Mouse (Mus musculus): ENCODE data around the gene Osbpl9. TPM values are rescaled to one million over a fixed set of nuclear protein-coding genes. Genes with fewer than 3 reads are reported as not detected.

Gene Osbpl9
- polyA plus RNA-seq, 1 experiment = 67.8 TPM

GRCm38 (mm10) chr4:109042739-109043138 lies 159.3 kb downstream of the Osbpl9 start:
- WGBS = 87% methylated on average over 4 of the region's 4 CpGs
- Histone ChIP-seq H3K27ac (ENCODE audit: insufficient read depth, low read length) (no peak overlapping the region), H3K36me3 (ENCODE audit: control insufficient read depth, insufficient read depth, low read length) (peaks cover 35% of the 10 kb centered on the region), H3K4me3 (ENCODE audit: extremely low read depth, insufficient read depth, insufficient read length) (no peak overlapping the region), H3K27me3 (ENCODE audit: control insufficient read depth, insufficient read depth, low read length) (no peaks in the 10 kb centered on the region), H3K4me1 (ENCODE audit: control insufficient read depth, insufficient read depth, insufficient read length) (no peaks in the 10 kb centered on the region)
- no peak for DNase-seq (ENCODE audit: low read depth in 1 of 2, low spot score in 2 of 2)
- TF ChIP-seq POLR2A (IDR thresholded peaks at IDR 0.05; ENCODE audit: low read depth, low read length) = no peak
- no peak for TF ChIP-seq CTCF (IDR thresholded peaks at IDR 0.05; ENCODE audit: extremely low read depth, insufficient read depth, insufficient read length, insufficient replicate concordance)

DNA sequence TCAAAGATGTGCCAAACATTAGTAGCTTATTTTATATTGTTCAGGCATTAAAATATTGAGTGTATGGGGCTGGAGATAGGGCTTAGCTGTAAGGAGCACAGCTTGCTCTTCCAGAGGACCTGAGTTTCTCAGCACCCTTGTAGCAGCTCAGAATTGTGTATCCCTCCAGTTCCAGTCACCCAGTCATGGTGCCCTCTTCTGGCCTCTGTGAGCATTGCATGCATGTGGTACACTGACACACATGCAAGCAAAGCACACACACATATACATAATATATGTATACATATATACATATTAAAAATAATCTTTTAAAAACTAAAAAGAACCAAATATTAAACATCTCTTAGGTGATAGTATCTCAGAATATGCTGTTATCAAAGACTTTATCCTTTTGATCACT lies 165.7 kb downstream of the Osbpl9 start:
- Histone ChIP-seq H3K36me3 (ENCODE audit: control insufficient read depth, insufficient read depth, low read length) (peaks cover 18% of the 10 kb centered on the region), H3K4me1 (ENCODE audit: control insufficient read depth, insufficient read depth, insufficient read length) (no peaks in the 10 kb centered on the region), H3K4me3 (ENCODE audit: extremely low read depth, insufficient read depth, insufficient read length) (no peak overlapping the region), H3K27me3 (ENCODE audit: control insufficient read depth, insufficient read depth, low read length) (no peaks in the 10 kb centered on the region), H3K27ac (ENCODE audit: insufficient read depth, low read length) (no peak overlapping the region)
- peak; percentile 4 to 60 for DNase-seq (ENCODE audit: low read depth in 1 of 2, low spot score in 2 of 2)
- TF ChIP-seq POLR2A (IDR thresholded peaks at IDR 0.05; ENCODE audit: low read depth, low read length) (no peak), CTCF (IDR thresholded peaks at IDR 0.05; ENCODE audit: extremely low read depth, insufficient read depth, insufficient read length, insufficient replicate concordance) (peak; percentile 40; the same call in 1 of the 2 replicates)

GRCm38 (mm10) chr4:109030266-109030665 lies 171.8 kb downstream of the Osbpl9 start:
- peaks cover 23% of the 10 kb centered on the region for H3K36me3 ChIP-seq (ENCODE audit: control insufficient read depth, insufficient read depth, low read length)

GRCm38 (mm10) chr4:109029857-109030256 lies 172.2 kb downstream of the Osbpl9 start:
- no peak for DNase-seq (ENCODE audit: low read depth in 1 of 2, low spot score in 2 of 2)
- 93% methylated on average over 2 of the region's 2 CpGs for WGBS
- TF ChIP-seq CTCF (IDR thresholded peaks at IDR 0.05; ENCODE audit: extremely low read depth, insufficient read depth, insufficient read length, insufficient replicate concordance) (no peak), POLR2A (IDR thresholded peaks at IDR 0.05; ENCODE audit: low read depth, low read length) (no peak)
- no peaks in the 10 kb centered on the region for H3K4me1 ChIP-seq (ENCODE audit: control insufficient read depth, insufficient read depth, insufficient read length)
- peaks cover 25% of the 10 kb centered on the region for H3K36me3 ChIP-seq (ENCODE audit: control insufficient read depth, insufficient read depth, low read length)
- H3K27me3 ChIP-seq (ENCODE audit: control insufficient read depth, insufficient read depth, low read length) = no peaks in the 10 kb centered on the region
- H3K27ac ChIP-seq (ENCODE audit: insufficient read depth, low read length) = no peak overlapping the region
- no peak overlapping the region for H3K4me3 ChIP-seq (ENCODE audit: extremely low read depth, insufficient read depth, insufficient read length)

More at GRCm38 (mm10) chr4:109030266-109030665, 171.8 kb downstream of the Osbpl9 start:
- Histone ChIP-seq H3K27ac (ENCODE audit: insufficient read depth, low read length) (no peak overlapping the region), H3K4me3 (ENCODE audit: extremely low read depth, insufficient read depth, insufficient read length) (no peak overlapping the region), H3K27me3 (ENCODE audit: control insufficient read depth, insufficient read depth, low read length) (no peaks in the 10 kb centered on the region), H3K4me1 (ENCODE audit: control insufficient read depth, insufficient read depth, insufficient read length) (no peaks in the 10 kb centered on the region)
- 93% methylated on average over 2 of the region's 2 CpGs for WGBS
- no peak for DNase-seq (ENCODE audit: low read depth in 1 of 2, low spot score in 2 of 2)
- no peak for TF ChIP-seq POLR2A (IDR thresholded peaks at IDR 0.05; ENCODE audit: low read depth, low read length)
- no peak for TF ChIP-seq CTCF (IDR thresholded peaks at IDR 0.05; ENCODE audit: extremely low read depth, insufficient read depth, insufficient read length, insufficient replicate concordance)

DNA sequence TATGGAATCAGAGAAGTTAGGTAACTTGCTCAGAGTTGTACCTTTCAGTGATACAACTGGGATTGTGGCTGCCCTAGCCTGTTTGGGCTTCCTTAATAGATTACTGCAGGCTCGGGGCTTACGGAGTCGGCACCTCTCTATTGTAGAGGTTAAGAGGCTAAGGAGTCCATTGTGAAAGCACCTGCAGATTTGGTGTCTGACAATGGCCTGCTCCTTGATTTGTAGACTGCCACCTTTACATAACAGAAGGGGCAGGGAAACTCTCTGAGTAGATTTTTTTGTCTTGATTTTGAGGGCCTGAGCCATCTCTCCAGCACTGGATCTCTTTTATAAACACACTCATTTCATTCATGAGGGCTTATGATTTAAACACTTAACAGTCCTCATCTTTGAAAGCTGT lies 175.5 kb downstream of the Osbpl9 start:
- TF ChIP-seq CTCF (IDR thresholded peaks at IDR 0.05; ENCODE audit: extremely low read depth, insufficient read depth, insufficient read length, insufficient replicate concordance) (no peak), POLR2A (IDR thresholded peaks at IDR 0.05; ENCODE audit: low read depth, low read length) (no peak)
- Histone ChIP-seq H3K4me1 (ENCODE audit: control insufficient read depth, insufficient read depth, insufficient read length) (no peaks in the 10 kb centered on the region), H3K27me3 (ENCODE audit: control insufficient read depth, insufficient read depth, low read length) (no peaks in the 10 kb centered on the region), H3K4me3 (ENCODE audit: extremely low read depth, insufficient read depth, insufficient read length) (no peak overlapping the region), H3K36me3 (ENCODE audit: control insufficient read depth, insufficient read depth, low read length) (peaks cover 21% of the 10 kb centered on the region), H3K27ac (ENCODE audit: insufficient read depth, low read length) (no peak overlapping the region)
- DNase-seq (ENCODE audit: low read depth in 1 of 2, low spot score in 2 of 2) = no peak
- 97% methylated on average over 3 of the region's 3 CpGs for WGBS

DNA sequence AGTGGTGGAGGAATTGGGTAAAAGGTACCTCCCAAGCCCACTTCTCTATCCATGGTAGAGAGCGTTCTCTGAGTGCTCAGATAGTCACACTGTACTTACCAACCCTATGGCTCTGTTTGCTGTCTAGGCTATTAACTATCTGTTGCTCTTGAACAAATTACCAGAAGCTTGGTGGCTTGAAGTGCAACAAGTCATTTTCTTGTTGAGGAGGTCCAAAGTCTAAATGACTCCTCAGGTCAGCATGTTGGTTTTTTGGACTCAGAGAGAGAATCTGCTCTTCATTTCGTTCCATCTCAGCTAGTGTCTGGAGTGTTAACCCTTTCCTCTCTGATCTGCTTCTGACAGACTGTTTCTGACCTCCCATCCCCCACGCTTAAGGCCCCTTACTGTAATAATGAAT lies 177.0 kb downstream of the Osbpl9 start:
- peaks cover 21% of the 10 kb centered on the region for H3K36me3 ChIP-seq (ENCODE audit: control insufficient read depth, insufficient read depth, low read length)
- DNase-seq (ENCODE audit: low read depth in 1 of 2, low spot score in 2 of 2) = no peak
- H3K4me3 ChIP-seq (ENCODE audit: extremely low read depth, insufficient read depth, insufficient read length) = no peak overlapping the region
- H3K4me1 ChIP-seq (ENCODE audit: control insufficient read depth, insufficient read depth, insufficient read length) = no peaks in the 10 kb centered on the region
- no peaks in the 10 kb centered on the region for H3K27me3 ChIP-seq (ENCODE audit: control insufficient read depth, insufficient read depth, low read length)
- 81% methylated on average over 3 of the region's 3 CpGs for WGBS
- no peak overlapping the region for H3K27ac ChIP-seq (ENCODE audit: insufficient read depth, low read length)
- no peak for TF ChIP-seq CTCF (IDR thresholded peaks at IDR 0.05; ENCODE audit: extremely low read depth, insufficient read depth, insufficient read length, insufficient replicate concordance)
- TF ChIP-seq POLR2A (IDR thresholded peaks at IDR 0.05; ENCODE audit: low read depth, low read length) = no peak

DNA sequence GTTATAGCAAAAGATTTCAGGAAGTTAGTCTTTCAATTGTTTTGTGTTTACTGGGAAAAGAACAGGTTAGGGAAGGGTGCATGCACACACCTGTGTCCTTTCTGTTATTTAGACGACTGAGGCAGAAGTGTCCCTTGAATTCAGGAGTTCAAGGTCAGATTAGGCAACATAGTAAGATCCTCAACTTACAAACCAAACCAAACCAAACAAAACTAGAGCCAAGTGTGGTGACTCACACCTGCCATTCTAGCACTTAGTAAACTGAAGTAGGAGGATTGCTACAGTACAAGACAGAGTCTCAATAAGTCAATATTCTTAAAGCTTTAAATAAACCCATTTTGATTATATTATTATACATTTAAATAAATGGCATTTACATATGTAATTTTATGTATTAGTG lies 180.1 kb downstream of the Osbpl9 start:
- WGBS = 82% methylated on average over 1 of the region's 1 CpGs
- no peaks in the 10 kb centered on the region; the same call in 1 of the 2 replicates for H3K4me1 ChIP-seq (ENCODE audit: control insufficient read depth, insufficient read depth, insufficient read length)
- peaks cover 24% of the 10 kb centered on the region for H3K36me3 ChIP-seq (ENCODE audit: control insufficient read depth, insufficient read depth, low read length)
- TF ChIP-seq POLR2A (IDR thresholded peaks at IDR 0.05; ENCODE audit: low read depth, low read length) = no peak
- TF ChIP-seq CTCF (IDR thresholded peaks at IDR 0.05; ENCODE audit: extremely low read depth, insufficient read depth, insufficient read length, insufficient replicate concordance) = no peak
- no peak overlapping the region for H3K27ac ChIP-seq (ENCODE audit: insufficient read depth, low read length)
- DNase-seq (ENCODE audit: low read depth in 1 of 2, low spot score in 2 of 2) = no peak
- H3K27me3 ChIP-seq (ENCODE audit: control insufficient read depth, insufficient read depth, low read length) = no peaks in the 10 kb centered on the region
- no peak overlapping the region for H3K4me3 ChIP-seq (ENCODE audit: extremely low read depth, insufficient read depth, insufficient read length)

All from spleen, adult 2 months (tissue).